Mouse (Mus musculus) hindlimb bud, embryonic 11.5 days (tissue): ENCODE data around the gene Zfp513.
"Not testable (repeated sequence)": the region's sequence is repeated elsewhere in the genome, so short reads cannot be mapped to it uniquely, and the experiment has no call there.

Source experiments
- DNase-seq: peaks from one replicate; pipeline ENCODE4 v3.0.0-alpha.2; 2012; ENCODE audit warnings: low read depth, low spot score; ENCODE audit errors: extremely low spot score

The Zfp513 gene

GRCm38 (mm10) chr5:31201742-31202590 lies at the start of gene Zfp513:
Zfp513 (minus strand) TSS chr5:31202303.
- peak; percentile 96 for DNase-seq

GRCm38 (mm10) chr5:31251541-31252101 lies 49.5 kb upstream of the Zfp513 start, which contains the start of gene Krtcap3:
Krtcap3 (plus strand) TSS chr5:31251691.
- no peak for DNase-seq

- DNase-seq, result no peak
Measured at GRCm38 (mm10) chr5:31250716-31251115, 48.6 kb upstream of the Zfp513 start.

DNA sequence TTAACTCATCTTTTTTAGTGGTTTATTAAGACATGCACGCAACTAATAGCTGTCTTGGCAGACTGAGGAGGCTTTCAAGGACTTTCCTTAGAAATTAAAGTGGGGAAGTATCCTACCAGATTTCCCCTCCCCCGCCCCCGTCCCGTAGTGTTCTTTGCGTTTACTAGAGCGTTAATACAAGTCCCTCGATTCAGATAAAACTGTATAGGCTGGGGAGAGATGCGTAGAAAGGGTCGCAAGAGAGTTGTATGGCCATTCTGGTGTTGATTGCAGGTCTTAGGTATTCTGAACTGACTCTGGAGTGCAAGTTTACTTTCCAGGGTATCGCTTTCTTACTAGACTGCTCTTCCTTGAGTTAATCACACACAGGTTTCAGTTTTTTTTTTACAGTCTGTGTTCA lies 40.1 kb upstream of the Zfp513 start:
- no peak for DNase-seq

- no peak for DNase-seq
Measured at GRCm38 (mm10) chr5:31241522-31242034, 39.5 kb upstream of the Zfp513 start.

- DNase-seq, result no peak
Measured at GRCm38 (mm10) chr5:31240637-31241521, 38.8 kb upstream of the Zfp513 start, which contains the start of the genes Nrbp1 and Gm9970. Nrbp1 (plus strand) TSS chr5:31240864. Gm9970 (minus strand) TSS chr5:31241232.

DNA sequence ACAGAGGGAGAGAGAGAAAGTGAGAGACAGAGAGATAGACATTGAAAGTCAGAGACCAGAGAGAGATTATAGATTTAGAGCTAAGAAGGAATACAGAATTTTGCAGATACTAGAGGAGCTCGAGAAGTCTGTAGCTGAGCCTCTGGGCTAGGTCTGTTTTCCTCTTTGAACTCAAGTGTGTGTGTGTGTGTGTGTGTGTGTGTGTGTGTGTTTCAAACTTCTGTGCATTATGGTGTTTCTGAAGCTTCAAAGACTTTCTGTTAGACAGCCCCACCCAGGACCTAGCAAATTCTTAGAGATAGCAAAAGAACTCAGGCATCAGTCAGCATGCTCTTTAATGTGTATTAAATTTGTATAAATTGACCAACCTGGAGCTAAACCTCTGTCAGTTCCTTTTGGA lies 24.5 kb upstream of the Zfp513 start:
- no peak for DNase-seq

DNA sequence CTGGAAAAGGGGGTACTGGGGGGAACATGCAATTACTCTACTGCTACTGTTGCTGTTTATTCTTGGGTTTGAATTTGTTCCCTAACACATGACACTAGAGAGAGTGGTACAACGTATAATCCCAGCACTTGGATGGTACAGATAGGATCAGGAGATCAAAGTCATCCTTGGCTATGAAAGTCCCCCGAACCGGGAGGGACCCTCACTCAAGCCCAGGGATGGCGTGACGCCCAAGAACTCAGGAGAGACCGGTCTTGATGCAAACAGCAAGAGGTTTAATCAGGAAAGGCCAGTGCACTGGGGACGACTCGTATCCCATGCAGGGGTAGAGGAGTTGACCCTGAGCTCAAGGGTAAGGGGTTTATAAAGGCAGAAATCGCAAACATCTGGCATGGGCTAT lies 20.6 kb upstream of the Zfp513 start:
- DNase-seq, result no peak

DNA sequence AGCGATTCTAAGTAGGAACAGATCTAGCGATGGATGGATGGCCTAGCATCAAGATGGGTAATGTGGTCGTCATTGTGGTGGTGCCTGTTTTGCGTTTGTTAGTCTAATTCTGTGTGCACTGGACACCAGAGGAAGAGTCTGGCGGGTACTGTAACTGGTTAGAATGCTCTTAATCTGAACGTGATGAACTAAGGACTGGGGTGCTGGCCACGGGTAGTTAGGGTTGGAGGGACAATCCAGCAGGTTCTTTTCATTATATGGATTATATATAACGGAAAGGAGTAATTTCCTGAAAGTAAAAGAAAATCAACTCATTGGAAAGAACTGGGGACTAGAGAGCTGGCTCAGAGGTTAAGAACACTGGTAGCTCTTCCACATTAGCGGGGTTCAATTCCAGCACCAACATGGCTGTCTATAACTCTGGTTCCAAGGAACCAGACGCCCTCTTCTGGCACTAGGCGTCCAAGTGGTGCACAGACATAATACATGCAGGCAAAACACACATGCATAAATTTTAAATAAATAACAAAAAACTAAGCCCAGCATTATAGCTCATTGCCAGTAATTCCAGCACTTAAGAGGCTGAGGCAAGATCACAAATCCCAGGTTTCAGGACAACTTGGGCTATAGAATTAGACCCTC lies 19.3 kb upstream of the Zfp513 start:
- DNase-seq, result no peak

GRCm38 (mm10) chr5:31220448-31221303 lies 18.6 kb upstream of the Zfp513 start, which contains the start of gene Ppm1g:
Ppm1g (minus strand) TSS chr5:31220687.
- DNase-seq, result no peak

GRCm38 (mm10) chr5:31219911-31220447 lies 17.9 kb upstream of the Zfp513 start:
- DNase-seq, result no peak

DNA sequence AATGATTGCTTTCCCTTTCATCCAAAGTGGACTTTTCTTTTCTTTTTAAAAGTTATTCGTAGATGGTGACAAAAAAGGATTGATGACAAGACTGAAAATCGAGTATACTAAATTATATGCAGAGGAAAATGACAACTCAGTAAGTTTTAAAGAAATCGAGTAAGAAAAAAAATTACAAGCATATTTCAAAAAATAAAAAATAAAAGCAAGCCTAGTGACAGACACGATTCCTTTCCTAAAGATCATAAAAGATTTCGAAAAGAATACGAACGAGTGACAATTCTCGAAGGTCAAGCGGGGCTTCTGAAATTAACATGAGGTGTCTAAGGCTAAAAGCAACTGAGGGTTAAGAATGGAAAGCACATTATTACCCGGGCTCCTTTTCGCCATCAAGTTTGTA lies 17.4 kb upstream of the Zfp513 start:
- no peak for DNase-seq

- no peak for DNase-seq
Measured at GRCm38 (mm10) chr5:31219070-31219469, 17.0 kb upstream of the Zfp513 start.

GRCm38 (mm10) chr5:31218294-31218693 lies 16.2 kb upstream of the Zfp513 start:
- DNase-seq, result no peak

GRCm38 (mm10) chr5:31216554-31216953 lies 14.5 kb upstream of the Zfp513 start:
- not testable (repeated sequence) for DNase-seq

- DNase-seq, result no peak
Measured at GRCm38 (mm10) chr5:31204421-31204820, 2.3 kb upstream of the Zfp513 start.

DNA sequence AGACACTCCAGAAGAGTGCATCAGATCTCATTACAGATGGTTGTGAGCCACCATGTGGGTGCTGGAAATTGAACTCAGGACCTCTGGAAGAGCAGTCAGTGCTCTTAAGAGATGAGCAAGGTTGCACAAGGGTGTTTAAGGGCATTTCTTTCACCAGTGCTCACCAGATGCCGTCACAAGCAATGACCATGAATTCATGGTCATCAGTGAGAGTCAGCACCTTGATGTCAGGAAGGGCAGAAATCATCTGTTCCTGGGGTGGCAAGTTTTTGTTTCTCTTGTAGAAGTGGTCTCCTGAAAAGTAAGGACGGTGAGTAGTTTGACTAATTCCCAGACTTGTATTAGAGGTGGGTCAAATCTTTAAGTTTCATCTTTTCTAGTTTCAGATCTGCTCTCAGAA lies 1.8 kb upstream of the Zfp513 start:
- DNase-seq, result no peak

DNA sequence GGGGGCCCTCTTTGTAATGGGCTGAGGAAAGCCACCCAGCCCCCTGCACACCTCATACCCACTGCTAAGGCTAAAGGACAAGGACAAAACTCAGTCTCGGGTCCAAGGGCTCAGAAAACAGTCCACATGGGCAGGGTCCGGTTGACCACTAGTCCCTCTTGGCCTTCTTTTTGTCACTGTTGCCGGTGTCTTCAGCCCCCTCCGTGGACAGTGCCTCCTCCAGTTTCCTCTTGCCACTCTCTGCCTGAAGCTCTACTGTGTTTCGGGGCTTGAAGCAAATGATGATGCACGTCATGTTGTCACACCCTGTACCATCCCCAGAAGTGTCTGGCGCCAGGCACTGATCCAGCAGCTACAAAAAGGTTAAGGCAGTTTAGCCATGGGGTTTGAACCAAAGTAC lies 830 bp upstream of the Zfp513 start:
- DNase-seq, result no peak

GRCm38 (mm10) chr5:31201042-31201741 lies 911 bp downstream of the Zfp513 start:
- DNase-seq, result no peak
